Mouse (Mus musculus) heart, postnatal 0 days (tissue): Measurements from ENCODE around the gene Gabarap.

ENCODE experiments used
- CTCF ChIP-seq: IDR thresholded peaks from 2 replicates; pipeline ENCODE4 v1.5.1; 2016; ENCODE audit warnings: antibody characterized with exemption, control low read depth, low read depth
- EP300 ChIP-seq: IDR thresholded peaks from 2 replicates; pipeline ENCODE4 v1.6.1; 2016; ENCODE audit warnings: antibody characterized with exemption, low read depth

DNA sequence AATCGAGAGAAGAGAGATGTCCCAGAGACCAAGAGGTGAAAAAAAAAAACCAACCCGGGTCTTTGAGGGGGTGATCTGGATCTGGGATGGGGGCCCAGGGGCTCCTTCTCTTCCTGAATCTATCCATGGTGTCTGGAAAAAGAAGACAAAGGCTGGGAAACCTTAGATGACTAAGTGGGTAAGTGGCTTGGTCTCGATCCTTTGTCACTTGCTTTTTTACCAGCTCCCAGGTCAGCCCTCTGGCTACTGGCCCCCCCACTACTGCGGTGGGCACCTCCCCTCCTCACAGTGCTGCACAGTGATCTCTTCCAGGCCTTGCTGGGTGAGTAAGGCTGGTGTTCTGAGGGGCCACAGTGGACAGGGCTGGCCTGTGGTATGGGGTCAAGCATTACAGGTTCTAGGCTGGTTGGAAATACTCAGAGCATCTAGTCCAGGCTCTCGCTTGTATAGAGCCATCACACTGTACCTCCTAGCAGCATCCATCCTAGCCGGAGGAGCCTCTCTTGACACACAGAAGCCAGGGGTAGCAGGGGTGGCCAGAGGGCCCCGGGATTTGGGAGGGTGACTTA, 26.3 kb downstream of the Gabarap start:
- TF ChIP-seq EP300 (no peak), CTCF (no peak)
